Mouse (Mus musculus): Measurements from ENCODE around the gene Tmem37.

DNA sequence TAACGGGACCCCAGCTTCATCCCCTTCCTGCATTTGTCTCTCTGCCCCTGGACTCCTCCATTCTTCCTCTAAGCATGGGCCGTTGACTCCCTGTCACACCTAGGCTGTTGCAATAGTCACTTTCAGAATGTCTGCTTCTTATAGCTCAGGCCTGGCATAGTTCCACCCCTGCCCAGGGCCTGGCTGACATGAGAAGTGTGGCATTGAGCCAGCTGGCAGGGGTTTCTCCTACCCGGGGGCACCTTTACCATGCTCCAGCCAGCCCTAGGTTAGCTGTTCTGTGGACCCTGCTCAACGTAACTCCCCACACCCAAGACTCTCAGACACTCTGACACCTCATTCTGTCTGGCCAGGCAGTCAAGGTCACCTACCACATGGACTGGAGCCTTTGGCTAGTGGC lies 46.2 kb downstream of the Tmem37 start:
- TF ChIP-seq HCFC1 (IDR thresholded peaks at IDR 0.05; ENCODE audit: borderline replicate concordance, insufficient read depth, low read length) (no peak), CHD2 (IDR thresholded peaks at IDR 0.05; ENCODE audit: low read depth, low read length) (no peak), ZC3H11A (IDR thresholded peaks at IDR 0.05; ENCODE audit: borderline replicate concordance, low read depth, low read length) (no peak), ZNF384 (IDR thresholded peaks at IDR 0.05; ENCODE audit: low read depth, low read length) (no peak), MAFK (IDR thresholded peaks at IDR 0.05; ENCODE audit: insufficient read depth, low read depth, low read length) (no peak)

Data from ES-E14 (cell line).